Mouse (Mus musculus) right cerebral cortex, adult 2 months (tissue): ENCODE data around the gene Ano6.

Experiments
- DNase-seq, 2 experiments: peaks; one replicate each; pipeline ENCODE4 v3.0.0; 2021 to 2022; ENCODE audit warnings: low spot score in 2 of 2

Ano6 gene

GRCm38 (mm10) chr15:95970691-95971090, 180.0 kb downstream of the Ano6 start:
- no peak for DNase-seq

GRCm38 (mm10) chr15:95971302-95971701, 180.7 kb downstream of the Ano6 start:
- no peak for DNase-seq

GRCm38 (mm10) chr15:95972156-95972555, 181.5 kb downstream of the Ano6 start:
- no peak for DNase-seq

GRCm38 (mm10) chr15:95972621-95973020, 182.0 kb downstream of the Ano6 start:
- DNase-seq, result no peak

GRCm38 (mm10) chr15:95974021-95974597, 183.5 kb downstream of the Ano6 start:
- DNase-seq, result no peak

GRCm38 (mm10) chr15:95976156-95976876, 185.7 kb downstream of the Ano6 start:
- DNase-seq, result no peak

GRCm38 (mm10) chr15:95977169-95977938, 186.7 kb downstream of the Ano6 start:
- no peak for DNase-seq

- no peak for DNase-seq
Observed at GRCm38 (mm10) chr15:95977939-95978252, 187.3 kb downstream of the Ano6 start.

- no peak for DNase-seq
Observed at GRCm38 (mm10) chr15:95980641-95981040, 190.0 kb downstream of the Ano6 start.

GRCm38 (mm10) chr15:95987916-95988315, 197.3 kb downstream of the Ano6 start:
- no peak for DNase-seq

GRCm38 (mm10) chr15:95989496-95990124, 199.0 kb downstream of the Ano6 start:
- DNase-seq, result no peak

- DNase-seq, result no peak
Observed at GRCm38 (mm10) chr15:96002958-96003601, 212.4 kb downstream of the Ano6 start.

- no peak for DNase-seq
Observed at GRCm38 (mm10) chr15:96011640-96012390, 221.2 kb downstream of the Ano6 start.

GRCm38 (mm10) chr15:96012391-96012775, 221.7 kb downstream of the Ano6 start:
- DNase-seq, result peak in 1 of 2 experiments; percentile 8

- no peak for DNase-seq
Observed at GRCm38 (mm10) chr15:96014501-96014900, 223.9 kb downstream of the Ano6 start.

- no peak for DNase-seq
Observed at GRCm38 (mm10) chr15:96020465-96020864, 229.8 kb downstream of the Ano6 start.

- peak; percentile 18 to 22 for DNase-seq
Observed at GRCm38 (mm10) chr15:96021506-96021905, 230.9 kb downstream of the Ano6 start.
